Comparison of ENCODE assay signal across 24 mouse cellular contexts in the genomic region with DNA sequence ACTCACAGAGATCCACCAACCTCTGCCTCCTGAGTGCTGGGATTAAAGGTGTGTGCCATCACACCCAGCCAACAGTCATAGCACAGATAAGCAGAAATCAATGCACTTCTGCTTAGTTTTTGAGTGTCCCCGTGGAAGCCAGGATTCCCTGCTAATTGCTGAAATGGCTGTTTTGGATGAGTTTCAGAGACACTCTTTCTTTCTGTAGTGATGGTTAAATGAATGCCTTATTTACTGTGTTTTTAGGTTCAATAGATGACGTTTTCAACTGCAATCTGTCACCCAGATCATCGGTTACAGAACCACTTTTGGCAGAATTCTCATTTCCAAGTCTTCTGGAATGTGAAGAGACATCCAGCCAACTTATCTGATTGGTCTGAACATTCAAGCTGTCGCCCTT. TPM values are rescaled to one million over a fixed set of nuclear protein-coding genes. Genes with fewer than 3 reads are reported as not detected.
DNase-seq lines count a peak whose midpoint lies in the region; ATAC-seq lines count a peak whose summit lies in the region.
"Had no signal": no experiment of that assay in that cellular context is flagged by ENCODE, and none has a peak within 500 bp of the region (broad histone marks: within the 10 kb centered on the region; RNA-seq: fewer than 3 reads in every experiment).

No protein-coding gene starts in this region.

- H3K36me3 ChIP-seq in heart, embryonic 11.5 days (ENCODE audit: control insufficient read depth, insufficient read depth, low read length): no peaks in the 10 kb centered on the region
- no peaks in the 10 kb centered on the region for H3K36me3 ChIP-seq in midbrain, embryonic 14.5 days (ENCODE audit: control insufficient read depth, insufficient read depth, low read length)
- H3K36me3 ChIP-seq in midbrain, embryonic 16.5 days (ENCODE audit: control insufficient read depth, insufficient read depth, low read length): no peaks in the 10 kb centered on the region
- no peaks in the 10 kb centered on the region for H3K36me3 ChIP-seq in forebrain, embryonic 14.5 days (ENCODE audit: control insufficient read depth, insufficient read depth, low read length)
- H3K36me3 ChIP-seq: heart, embryonic 15.5 days; liver, embryonic 12.5 days; lung, embryonic 15.5 days; midbrain, embryonic 12.5 days had no signal

- DNase-seq in heart, adult 11 months: peak; percentile 62
- DNase-seq in midbrain, embryonic 14.5 days: no peak
- peak; percentile 72 for DNase-seq in forebrain, embryonic 14.5 days (ENCODE audit: low spot score)
- no peak for DNase-seq in cerebellum, adult 8-10 months
- DNase-seq: embryo, embryonic 11 days; layer of hippocampus, postnatal 36 days had no signal

- H3K9ac ChIP-seq in heart, embryonic 11.5 days (ENCODE audit: low read depth, low read length): no peak overlapping the region
- no peak overlapping the region for H3K9ac ChIP-seq in midbrain, embryonic 14.5 days (replicated peaks; ENCODE audit: low read length)
- no peak overlapping the region for H3K9ac ChIP-seq in midbrain, embryonic 16.5 days (ENCODE audit: low read depth, low read length)
- H3K9ac ChIP-seq in forebrain, embryonic 14.5 days (ENCODE audit: low read length): no peak overlapping the region
- H3K9ac ChIP-seq: heart, embryonic 15.5 days; liver, embryonic 12.5 days; lung, embryonic 15.5 days; midbrain, embryonic 12.5 days had no signal

- H3K4me3 ChIP-seq in heart, embryonic 11.5 days (ENCODE audit: low read depth, low read length): no peak overlapping the region
- H3K4me3 ChIP-seq in midbrain, embryonic 14.5 days (replicated peaks; ENCODE audit: low read depth, low read length): no peak overlapping the region
- no peak overlapping the region for H3K4me3 ChIP-seq in midbrain, embryonic 16.5 days (ENCODE audit: low read depth, low read length)
- no peak overlapping the region for H3K4me3 ChIP-seq in forebrain, embryonic 14.5 days (ENCODE audit: low read depth, low read length)
- H3K4me3 ChIP-seq: heart, embryonic 15.5 days; liver, embryonic 12.5 days; lung, embryonic 15.5 days; midbrain, embryonic 12.5 days had no signal

- H3K27me3 ChIP-seq in heart, embryonic 11.5 days (ENCODE audit: control insufficient read depth, insufficient read depth, low read length): no peaks in the 10 kb centered on the region
- H3K27me3 ChIP-seq in midbrain, embryonic 14.5 days (ENCODE audit: control insufficient read depth, insufficient read depth, low read length): no peaks in the 10 kb centered on the region
- H3K27me3 ChIP-seq in midbrain, embryonic 16.5 days (ENCODE audit: control insufficient read depth, insufficient read depth, low read depth, low read length): no peaks in the 10 kb centered on the region
- no peaks in the 10 kb centered on the region for H3K27me3 ChIP-seq in forebrain, embryonic 14.5 days (replicated peaks; ENCODE audit: control insufficient read depth, insufficient read depth, low read length)
- H3K27me3 ChIP-seq: heart, embryonic 15.5 days; liver, embryonic 12.5 days; lung, embryonic 15.5 days had no signal

- no peak for ATAC-seq in heart, embryonic 11.5 days (replicated peaks; ENCODE audit: insufficient number of reproducible peaks, low FRiP score, low TSS enrichment)
- ATAC-seq in midbrain, embryonic 14.5 days (ENCODE audit: low FRiP score, low TSS enrichment): no peak
- ATAC-seq in midbrain, embryonic 16.5 days: no peak
- ATAC-seq in forebrain, embryonic 14.5 days: peak; percentile 5; the same call in 1 of the 2 replicates
- ATAC-seq in monocyte, adult 5-6 weeks (replicated peaks; ENCODE audit: insufficient number of reproducible peaks, low FRiP score, low TSS enrichment, poor library complexity, severe bottlenecking): no peak

- H3K4me1 ChIP-seq in heart, embryonic 11.5 days (ENCODE audit: control insufficient read depth, insufficient read depth, low read length): peaks cover 11% of the 10 kb centered on the region
- peaks cover 16% of the 10 kb centered on the region; the same call in 1 of the 2 replicates for H3K4me1 ChIP-seq in midbrain, embryonic 14.5 days (ENCODE audit: control insufficient read depth, insufficient read depth, low read length)
- H3K4me1 ChIP-seq in midbrain, embryonic 16.5 days (ENCODE audit: control insufficient read depth, insufficient read depth, low read length): peaks cover 12% of the 10 kb centered on the region
- peaks cover 19% of the 10 kb centered on the region for H3K4me1 ChIP-seq in forebrain, embryonic 14.5 days (ENCODE audit: control insufficient read depth, insufficient read depth, low read length)

- H3K4me2 ChIP-seq in heart, embryonic 11.5 days: no peak overlapping the region
- H3K4me2 ChIP-seq in midbrain, embryonic 14.5 days (ENCODE audit: low read length): no peak overlapping the region
- no peak overlapping the region for H3K4me2 ChIP-seq in midbrain, embryonic 16.5 days (ENCODE audit: low read length)
- no peak overlapping the region for H3K4me2 ChIP-seq in forebrain, embryonic 14.5 days (ENCODE audit: low read length)
- H3K4me2 ChIP-seq: heart, embryonic 15.5 days; liver, embryonic 12.5 days; lung, embryonic 15.5 days; midbrain, embryonic 12.5 days had no signal

- no peaks in the 10 kb centered on the region for H3K9me3 ChIP-seq in heart, embryonic 11.5 days (replicated peaks; ENCODE audit: control insufficient read depth, low read length)
- H3K9me3 ChIP-seq in midbrain, embryonic 14.5 days (ENCODE audit: control insufficient read depth, low read length): no peaks in the 10 kb centered on the region
- no peaks in the 10 kb centered on the region for H3K9me3 ChIP-seq in midbrain, embryonic 16.5 days (replicated peaks; ENCODE audit: control insufficient read depth, low read length, poor library complexity, severe bottlenecking)
- H3K9me3 ChIP-seq in forebrain, embryonic 14.5 days (replicated peaks; ENCODE audit: control insufficient read depth, low read length): no peaks in the 10 kb centered on the region
- H3K9me3 ChIP-seq: heart, embryonic 15.5 days; liver, embryonic 12.5 days; lung, embryonic 15.5 days; midbrain, embryonic 12.5 days had no signal

- no peak overlapping the region for H3K27ac ChIP-seq in heart, embryonic 11.5 days (ENCODE audit: low read depth, low read length)
- H3K27ac ChIP-seq in midbrain, embryonic 14.5 days (replicated peaks; ENCODE audit: low read depth, low read length): 0 out of 2 replicates have a peak overlapping the region, but pooled peaks have one; percentile 77
- no peak overlapping the region for H3K27ac ChIP-seq in midbrain, embryonic 16.5 days (ENCODE audit: low read length)
- peak overlapping the region; percentile 81; the same call in 1 of the 2 replicates for H3K27ac ChIP-seq in forebrain, embryonic 14.5 days (ENCODE audit: low read depth, low read length)
- H3K27ac ChIP-seq: macrophage had no signal

- WGBS in heart, embryonic 11.5 days (ENCODE audit: insufficient replicate concordance): 81% methylated on average over 4 of the region's 4 CpGs
- WGBS in midbrain, embryonic 14.5 days: 82% methylated on average over 4 of the region's 4 CpGs
- 84% methylated on average over 4 of the region's 4 CpGs for WGBS in midbrain, embryonic 16.5 days
- 53% methylated on average over 4 of the region's 4 CpGs for WGBS in forebrain, embryonic 14.5 days

RNA-seq across cellular contexts. Expression of gene Tex26, which starts 9.9 kb away (rescaled TPM):
- 0.52 and 0.57 TPM in 2 replicates for polyA plus RNA-seq in heart, embryonic 11.5 days (2014; fragmentation: Nextera tagmentation; extraction: Ambion mirVana)
- 0.81 and 1.00 TPM in 2 replicates for polyA plus RNA-seq in midbrain, embryonic 14.5 days (2014; fragmentation: Nextera tagmentation; extraction: Ambion mirVana)
- polyA plus RNA-seq in midbrain, embryonic 16.5 days (2015; fragmentation: Nextera tagmentation; extraction: Ambion mirVana): 1.6 and 2.0 TPM in 2 replicates
- 1.3 and 1.6 TPM in 2 replicates for polyA plus RNA-seq in forebrain, embryonic 14.5 days (2014; fragmentation: Nextera tagmentation; extraction: Ambion mirVana)
- total RNA-seq in monocyte, adult 5-6 weeks (2017): not detected in 3 replicates
- total RNA-seq: heart, adult 18-20 months; hematopoietic stem cell, adult 5-6 weeks; layer of hippocampus, adult 18-20 months; left cerebral cortex, postnatal 25 days; neutrophil, adult 5-6 weeks had no signal
- polyA plus RNA-seq: activated CD4-positive, CD25-positive, alpha-beta regulatory T cell, adult 4 months; CD4-positive, CD25-positive, alpha-beta regulatory T cell, adult 4 months; inflammation-experienced regulatory T-cells, adult 6 months; kidney, adult 2 months; macrophage had no signal

RNA-seq across cellular contexts. Expression of gene Medag, which starts 18.0 kb away (rescaled TPM):
- 0.75 and 0.96 TPM in 2 replicates for polyA plus RNA-seq in heart, embryonic 11.5 days (2014; fragmentation: Nextera tagmentation; extraction: Ambion mirVana)
- 5.9 TPM in 2 replicates for polyA plus RNA-seq in midbrain, embryonic 14.5 days (2014; fragmentation: Nextera tagmentation; extraction: Ambion mirVana)
- 2.0 and 2.8 TPM in 2 replicates for polyA plus RNA-seq in midbrain, embryonic 16.5 days (2015; fragmentation: Nextera tagmentation; extraction: Ambion mirVana)
- polyA plus RNA-seq in forebrain, embryonic 14.5 days (2014; fragmentation: Nextera tagmentation; extraction: Ambion mirVana): 1.3 and 1.6 TPM in 2 replicates
- not detected in 3 replicates for total RNA-seq in monocyte, adult 5-6 weeks (2017)
- total RNA-seq: ES-E14; neutrophil, adult 5-6 weeks had no signal
- polyA plus RNA-seq: macrophage had no signal

Comparison
In these comparisons a context has a peak if more than half of its experiments do, and no peak if none do; other contexts are left out.
1. H3K27ac ChIP-seq: peak in midbrain, embryonic 14.5 days (single experiment) and forebrain, embryonic 14.5 days (single experiment); none in heart, embryonic 11.5 days (single experiment) and midbrain, embryonic 16.5 days (single experiment).
2. DNase-seq: peak in heart, adult 11 months (single experiment) and forebrain, embryonic 14.5 days (single experiment); none in midbrain, embryonic 14.5 days (single experiment) and cerebellum, adult 8-10 months (single experiment).